Mouse (Mus musculus) retina, embryonic 14.5 days (tissue): Measurements from ENCODE around the gene Gm49510.

ENCODE experiments used
- DNase-seq: peaks from one replicate; pipeline ENCODE4 v3.0.0-alpha.2; 2015; ENCODE audit warnings: low spot score

Gene Gm49510

DNA sequence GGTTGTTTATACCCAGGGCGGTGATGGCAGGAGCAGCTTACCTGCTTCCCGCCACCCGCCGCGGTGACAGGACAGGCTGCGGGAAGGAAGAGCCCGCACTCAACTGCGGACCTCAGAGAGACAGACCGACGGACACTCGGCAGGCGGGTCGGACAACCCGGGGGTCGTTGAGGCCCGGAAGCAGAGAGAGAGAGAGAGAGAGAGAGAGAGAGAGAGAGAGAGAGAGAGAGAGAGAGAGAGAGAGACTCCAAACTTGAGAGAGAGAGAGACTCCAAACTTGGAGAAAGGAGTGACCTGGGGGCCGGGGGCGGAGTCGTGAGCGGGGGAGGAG lies at the start of gene Gm49510:
TSS of gene Gm49510 (plus strand) at position 259 of the 331 bp plus-strand sequence.
- no peak for DNase-seq

DNA sequence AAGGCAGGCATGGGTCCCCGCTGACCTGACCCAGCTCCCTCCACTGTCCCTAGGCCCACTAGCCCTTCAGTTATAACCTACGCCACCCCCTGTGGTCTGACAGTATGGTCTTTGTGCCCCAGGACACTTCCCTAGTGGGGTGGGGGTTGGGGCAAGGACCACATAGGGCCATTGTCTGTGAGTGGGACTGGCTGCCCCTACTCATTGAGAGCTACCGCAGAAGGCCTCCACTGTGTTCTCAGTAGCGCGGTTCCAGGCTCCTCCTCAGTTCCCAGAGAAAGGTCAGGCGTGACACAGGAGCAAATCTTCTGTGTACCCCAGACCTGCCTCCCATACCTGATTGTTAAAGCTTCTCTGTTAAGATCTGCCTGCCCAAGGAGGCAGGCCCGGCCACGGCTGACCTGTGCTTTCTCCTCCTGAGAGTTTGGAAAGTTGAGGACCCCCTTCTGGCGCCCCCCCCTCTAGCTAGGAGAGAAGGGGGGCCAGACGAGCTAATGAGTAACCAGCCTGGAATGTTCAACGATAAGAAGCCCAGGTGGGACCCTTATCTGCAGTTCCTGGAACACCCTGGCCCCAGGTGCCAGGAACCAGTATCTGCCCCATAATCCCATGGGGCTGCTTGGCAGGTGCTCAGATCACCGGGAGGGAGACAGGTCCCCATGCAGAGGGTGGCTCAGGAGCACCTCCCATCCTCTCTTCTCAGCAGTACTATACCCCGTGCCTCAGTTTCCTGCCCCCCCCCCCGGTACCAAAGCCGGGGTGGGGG lies 49.2 kb upstream of the Gm49510 start:
- DNase-seq, result no peak

DNA sequence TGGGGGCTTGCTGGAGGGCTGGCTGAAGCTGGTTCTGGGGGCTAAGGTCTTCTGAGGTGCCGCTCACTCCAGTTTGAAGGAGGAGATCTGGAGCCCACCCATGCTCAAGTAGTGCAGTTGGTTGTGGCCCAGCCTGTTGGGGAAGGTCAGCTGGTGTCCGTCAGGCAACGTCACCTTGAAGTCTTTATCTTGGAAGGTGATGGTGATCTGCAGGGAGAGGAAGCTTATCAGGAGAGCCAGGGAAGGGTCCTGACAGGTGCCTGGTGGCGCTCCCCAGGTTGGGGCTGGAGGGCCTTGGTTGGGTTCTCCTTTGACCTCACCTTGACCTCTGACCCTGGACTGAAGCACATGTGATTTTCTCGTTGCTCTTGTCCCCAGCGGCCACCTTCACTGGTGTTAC lies 48.5 kb upstream of the Gm49510 start:
- DNase-seq, result no peak

DNA sequence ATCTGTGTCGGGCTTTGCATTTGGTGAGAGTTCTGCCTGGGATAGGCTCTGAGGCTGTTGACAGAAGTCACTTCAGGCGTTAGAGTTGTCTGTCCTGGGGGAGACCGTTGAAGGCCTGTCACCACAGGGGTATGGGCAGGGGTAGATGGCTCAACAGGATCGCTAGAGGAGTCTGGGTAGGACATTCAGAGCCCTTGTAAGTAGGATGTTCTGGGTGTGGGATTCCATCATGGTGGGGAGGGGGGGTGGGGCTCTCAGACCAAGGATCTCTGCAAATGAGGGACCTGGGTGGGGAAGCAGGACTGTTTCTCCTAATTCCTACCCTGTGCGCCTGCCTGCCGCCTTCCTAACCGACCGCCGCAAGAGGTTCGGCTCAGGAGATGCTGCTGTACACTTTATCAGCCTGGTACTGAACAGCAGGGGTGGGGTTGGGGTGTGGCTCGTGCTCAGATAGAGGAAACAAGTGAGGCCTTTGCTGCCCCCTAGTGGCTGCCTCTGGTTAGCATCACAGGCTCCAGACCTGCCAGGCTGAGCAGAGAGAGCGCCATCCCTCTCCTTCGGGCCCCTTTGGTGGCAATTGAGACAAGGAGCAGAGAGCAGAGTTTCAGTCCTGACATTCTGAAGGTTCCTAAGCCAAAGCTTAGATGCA lies 47.8 kb upstream of the Gm49510 start:
- DNase-seq, result peak; percentile 97

DNA sequence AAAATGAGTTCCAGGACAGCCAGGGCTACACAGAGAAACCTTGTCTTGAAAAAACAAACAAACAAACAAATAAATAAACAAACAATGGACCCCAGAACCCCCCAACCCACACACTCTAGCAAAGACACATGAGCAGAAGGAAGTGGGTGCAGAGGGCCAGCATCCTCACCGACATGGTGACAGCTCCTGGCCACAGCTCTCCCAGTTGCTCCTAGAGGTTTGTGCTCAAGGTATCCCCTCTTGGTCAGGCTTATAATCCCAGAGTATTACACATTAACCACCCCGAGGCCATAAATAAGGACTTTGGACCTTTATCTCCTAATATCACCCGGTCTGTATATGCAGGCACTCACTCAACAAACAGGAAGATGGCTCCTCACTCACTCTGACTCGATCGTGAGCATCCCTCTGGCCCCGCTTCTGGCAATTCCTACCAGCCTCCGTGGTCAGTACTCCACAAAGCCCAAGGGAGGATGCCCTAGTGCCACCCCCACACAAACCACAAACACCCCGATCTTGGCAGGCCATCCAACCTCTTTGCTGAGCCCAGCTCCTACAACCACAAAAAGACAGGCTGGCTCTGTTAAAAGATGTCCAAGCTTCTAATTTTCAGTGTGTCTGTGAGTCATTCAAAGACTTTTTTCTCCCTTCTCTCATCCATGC lies 44.0 kb upstream of the Gm49510 start, which contains the start of gene Lgals2:
TSS of gene Lgals2 (minus strand) at position 227 of the 663 bp plus-strand sequence.
- no peak for DNase-seq

DNA sequence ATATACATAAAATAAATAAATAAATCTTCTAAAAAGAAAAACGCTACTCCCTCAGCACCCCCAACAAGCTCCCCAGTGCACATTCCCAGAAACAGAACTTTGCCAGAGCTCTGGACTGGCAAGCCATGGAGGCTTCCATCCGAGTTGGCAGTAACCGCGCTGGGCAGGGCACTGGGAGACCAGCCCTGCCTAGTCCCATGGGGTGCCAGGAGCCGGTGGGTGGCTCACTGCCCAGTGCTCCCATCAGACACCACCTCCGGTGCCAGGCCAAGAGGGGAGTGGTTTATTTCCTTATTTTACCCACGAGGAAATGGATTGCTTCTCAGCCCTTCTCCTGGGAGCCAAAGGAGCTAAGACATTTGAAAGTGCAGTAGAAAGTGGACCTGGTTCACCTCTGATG lies 42.5 kb upstream of the Gm49510 start:
- no peak for DNase-seq

DNA sequence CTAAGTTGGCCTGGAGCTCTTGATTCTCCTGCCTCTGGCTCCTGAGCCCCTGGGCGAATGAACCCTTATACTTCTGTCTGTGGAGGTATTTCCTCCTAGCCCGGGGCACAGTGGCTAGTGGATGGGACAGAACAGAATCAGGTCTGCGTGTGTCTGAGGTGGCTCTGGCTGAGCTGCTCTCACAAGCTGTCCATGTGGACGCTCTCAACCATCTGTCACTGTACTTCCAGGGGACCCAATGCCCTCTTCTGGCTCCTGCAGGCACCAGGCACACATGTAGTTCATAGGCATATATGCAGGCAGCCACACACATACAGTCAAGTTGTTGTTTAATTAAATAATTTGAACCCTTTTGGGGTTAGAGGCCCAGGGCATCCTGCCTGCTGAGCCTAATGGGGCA lies 40.2 kb upstream of the Gm49510 start:
- DNase-seq, result no peak

DNA sequence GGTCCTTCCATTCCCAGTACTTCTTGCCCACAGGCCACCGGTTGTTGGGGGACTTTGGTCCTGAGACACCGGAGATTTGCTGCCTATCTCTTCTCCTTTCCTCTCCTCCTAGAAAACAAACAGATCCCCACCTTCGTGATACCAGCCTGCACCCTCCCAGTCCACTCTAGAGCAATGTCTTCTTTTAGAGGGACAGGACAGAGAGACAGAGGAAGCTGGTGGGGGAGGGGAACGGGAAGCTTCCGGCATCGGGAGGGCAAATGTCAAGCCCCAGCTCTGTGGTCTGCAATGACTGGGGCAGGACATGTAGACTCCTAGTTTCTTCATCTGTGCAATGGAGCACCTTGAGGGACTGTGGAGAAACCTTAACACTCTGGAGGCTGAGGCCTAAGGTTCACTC lies 39.8 kb upstream of the Gm49510 start:
- no peak for DNase-seq

DNA sequence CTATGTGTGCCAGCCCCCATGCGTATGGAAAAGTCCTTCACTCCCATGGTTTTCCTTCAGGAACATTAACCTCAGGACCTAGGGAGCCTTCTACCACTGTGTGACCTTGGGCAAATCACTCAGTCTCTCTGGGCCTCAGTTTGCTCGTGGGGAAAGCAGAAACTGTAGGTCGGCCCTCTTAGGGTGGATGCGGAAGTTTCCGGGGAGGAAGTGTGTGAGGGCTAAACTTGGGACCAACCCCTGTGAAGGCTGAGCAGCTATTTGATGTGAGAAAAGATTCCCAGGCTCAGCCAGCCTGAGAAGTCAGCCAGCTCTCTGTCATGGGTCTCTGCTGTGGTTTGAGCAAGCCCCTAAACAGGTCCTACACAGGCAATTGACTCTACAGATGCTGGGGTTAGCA lies 37.2 kb upstream of the Gm49510 start:
- DNase-seq, result no peak

DNA sequence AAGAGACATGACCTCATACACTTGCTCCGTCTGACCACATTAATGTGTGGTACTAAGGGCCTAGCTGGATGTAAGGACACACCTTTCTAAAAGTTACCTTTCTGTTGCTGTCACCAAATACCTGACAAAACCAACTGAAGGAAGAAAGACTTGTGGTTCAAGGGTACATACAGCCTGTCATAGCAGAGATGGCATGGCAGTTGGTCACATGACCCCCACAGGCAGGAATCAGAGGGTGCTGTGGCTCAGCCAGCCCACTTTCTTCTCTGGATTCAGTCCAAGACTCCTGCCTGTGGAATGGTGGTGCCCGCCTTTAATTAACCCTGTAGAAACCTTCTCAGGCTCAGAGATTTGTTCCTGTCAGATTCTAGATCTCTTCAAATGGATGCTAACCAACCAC lies 36.3 kb upstream of the Gm49510 start:
- DNase-seq, result no peak

DNA sequence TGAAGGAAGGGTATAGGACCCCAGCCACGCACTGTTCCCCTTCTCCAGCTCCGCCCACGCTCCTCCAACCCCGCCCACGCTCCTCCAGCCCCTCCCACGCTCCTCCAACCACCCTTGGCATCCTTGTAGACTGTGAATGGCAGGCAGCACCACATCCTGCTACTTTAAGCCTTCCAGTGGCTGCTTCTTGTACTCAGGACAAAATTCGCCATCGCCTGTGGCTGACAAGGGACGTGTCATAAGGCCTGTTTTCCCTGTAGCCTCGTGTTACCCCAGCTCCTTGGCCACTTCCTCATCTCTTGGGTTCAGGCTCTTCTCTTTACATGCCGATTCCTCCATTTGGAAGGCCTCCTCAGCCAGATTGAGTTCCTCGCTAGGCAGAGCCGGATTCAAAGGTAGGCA lies 35.6 kb upstream of the Gm49510 start:
- DNase-seq, result no peak

DNA sequence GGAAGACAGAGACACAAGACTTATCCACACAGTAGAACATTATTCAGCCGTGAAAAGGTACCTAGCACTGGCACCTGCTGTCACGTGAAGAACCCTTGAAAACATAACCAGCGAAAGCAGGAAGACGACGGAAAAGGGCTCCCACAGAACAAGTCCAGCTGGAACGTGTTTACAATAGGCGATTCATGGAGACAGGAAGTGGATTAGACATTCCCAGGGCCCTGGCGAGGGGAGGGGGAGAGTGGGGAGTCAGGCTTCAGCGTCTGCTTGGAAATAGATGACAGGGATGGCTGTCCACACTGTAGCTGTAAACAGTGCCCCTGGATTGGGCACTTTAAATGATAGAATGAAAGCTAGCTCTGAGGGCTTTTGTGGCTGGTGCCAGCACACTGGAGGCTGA lies 31.1 kb upstream of the Gm49510 start:
- DNase-seq, result peak; percentile 33

DNA sequence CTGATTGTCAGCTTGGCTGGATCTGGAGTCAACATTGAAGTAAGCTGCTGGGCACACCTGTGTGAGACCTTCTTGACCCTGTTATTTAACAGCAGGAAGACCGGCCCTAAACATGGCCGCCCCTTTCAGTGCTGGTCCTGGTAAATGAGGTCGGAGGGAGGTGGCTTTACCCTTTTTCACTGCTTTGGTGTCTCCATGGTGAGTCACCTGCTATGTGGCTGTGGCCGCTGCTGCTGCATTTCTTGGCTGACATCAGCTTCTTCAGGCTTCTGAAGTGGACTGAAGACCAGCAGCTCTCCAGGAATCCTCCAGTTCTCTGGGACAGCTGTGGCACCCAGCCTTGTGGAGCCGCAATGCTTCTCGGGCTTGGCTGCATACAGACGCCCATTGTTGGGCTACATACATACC lies 30.6 kb upstream of the Gm49510 start:
- DNase-seq, result no peak

DNA sequence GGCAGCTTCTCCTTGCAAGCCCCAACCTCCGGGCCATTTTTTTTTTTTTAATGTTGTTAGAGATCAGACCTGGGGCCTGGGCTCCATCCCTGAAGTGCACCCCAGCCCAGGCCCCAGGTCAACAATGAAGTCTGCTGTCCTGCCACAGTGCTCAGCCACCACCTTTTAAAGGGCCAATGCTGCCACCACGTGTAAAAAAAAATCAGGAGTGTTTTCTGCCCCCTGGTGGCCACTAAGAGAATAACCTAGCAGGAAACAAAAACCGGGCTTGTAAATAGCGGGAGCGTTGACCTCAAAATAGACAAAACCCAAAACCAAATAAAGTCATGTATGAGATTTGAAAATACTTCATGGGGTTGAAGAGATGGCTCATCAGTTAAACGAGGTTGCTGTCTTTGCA lies 29.7 kb upstream of the Gm49510 start:
- peak; percentile 86 for DNase-seq

DNA sequence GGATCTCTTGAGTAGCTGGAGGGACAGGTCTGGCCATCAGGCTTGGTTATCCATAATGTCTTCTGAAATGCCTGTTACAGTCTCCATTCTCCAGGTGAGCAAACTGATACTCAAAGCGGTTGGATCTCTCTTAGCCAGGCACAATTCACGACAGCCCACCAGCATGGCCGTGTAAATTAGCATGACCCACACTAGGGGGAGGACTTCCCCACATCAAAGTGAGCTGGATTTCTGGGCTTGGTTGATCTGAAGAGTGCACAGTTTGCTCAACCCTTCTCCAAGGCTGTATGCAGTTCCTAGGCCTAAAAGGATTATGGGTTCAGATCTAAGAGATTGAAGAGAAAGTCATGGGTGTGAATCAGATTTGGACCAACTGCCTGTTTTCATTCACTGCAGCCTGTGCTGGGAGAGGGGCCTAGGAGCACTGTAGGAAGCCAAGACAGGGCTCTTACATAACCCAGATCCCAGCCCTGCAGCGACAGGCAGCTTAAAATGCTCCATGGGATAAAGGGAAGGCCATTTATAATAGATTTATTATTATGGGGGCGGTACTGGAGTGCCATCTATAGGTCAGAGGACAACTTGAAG lies 27.4 kb upstream of the Gm49510 start:
- DNase-seq, result no peak

DNA sequence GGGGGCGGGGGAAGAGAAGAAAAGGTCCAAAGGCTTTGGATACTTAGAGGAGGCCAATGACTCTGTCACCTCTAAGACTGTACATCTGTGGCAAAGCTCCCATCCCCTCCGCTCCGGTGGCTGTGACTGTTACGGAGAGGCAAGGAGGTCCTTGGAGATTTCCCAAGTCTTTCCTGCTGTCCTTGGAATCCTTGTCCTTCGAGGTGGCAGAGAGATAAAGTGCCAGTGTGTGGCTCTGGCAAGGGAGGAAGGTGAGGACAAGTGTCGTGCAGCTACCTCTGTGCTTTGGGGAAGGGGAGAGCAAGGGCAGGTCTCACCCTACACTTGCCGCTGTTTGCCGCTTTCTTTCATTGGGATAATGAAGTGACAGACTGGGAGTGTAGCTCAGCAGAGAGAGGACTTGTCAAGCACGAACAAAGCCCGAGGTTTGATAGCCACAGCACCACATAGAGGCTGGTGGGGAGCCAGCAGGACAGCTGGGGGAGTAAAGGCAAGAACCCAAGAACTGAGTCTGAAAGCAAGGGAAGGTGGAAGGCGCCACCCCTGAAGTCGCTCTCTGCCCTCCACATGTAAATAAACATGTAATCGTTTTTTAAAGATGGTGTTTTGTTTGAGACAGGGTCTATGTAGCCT lies 25.5 kb upstream of the Gm49510 start:
- no peak for DNase-seq

DNA sequence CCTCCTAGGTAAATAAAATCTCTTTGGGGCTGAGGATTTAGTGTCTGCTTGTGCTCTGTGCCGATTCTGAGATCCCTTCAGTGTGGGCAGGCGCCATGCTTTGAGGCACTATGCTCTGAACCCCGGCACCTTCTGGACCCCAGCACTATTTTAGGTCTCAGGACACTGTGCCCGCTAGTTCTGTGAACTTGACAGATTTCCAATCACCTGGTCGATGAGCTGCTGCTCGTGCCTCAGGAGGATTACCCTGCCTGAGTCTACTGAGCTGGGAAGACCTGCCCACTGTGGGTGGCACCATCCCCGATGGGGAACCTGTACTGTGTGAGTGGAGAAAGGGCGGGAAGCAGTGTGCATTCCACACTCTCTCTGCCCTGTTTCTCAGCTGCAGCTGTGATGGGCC lies 24.5 kb upstream of the Gm49510 start:
- DNase-seq, result no peak

DNA sequence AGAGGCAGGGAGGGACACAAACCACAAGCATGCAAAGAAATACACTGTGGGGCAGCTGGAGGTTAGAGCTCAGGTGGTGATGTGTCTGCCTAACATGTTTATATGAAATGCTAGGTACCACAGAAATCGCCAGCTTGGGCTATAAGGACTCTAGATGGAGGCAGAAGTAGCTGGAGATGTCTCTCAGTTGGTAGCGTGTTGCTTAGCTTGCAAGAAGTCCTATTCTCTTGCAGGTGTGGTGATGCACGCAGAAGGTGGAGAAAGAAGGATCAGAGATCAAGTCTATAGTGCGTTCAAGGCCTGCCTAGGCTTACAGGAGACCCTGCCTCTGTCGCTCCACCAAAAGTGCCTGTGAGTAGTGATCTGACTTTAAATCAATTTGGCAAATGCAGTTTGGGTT lies 23.9 kb upstream of the Gm49510 start:
- no peak for DNase-seq

DNA sequence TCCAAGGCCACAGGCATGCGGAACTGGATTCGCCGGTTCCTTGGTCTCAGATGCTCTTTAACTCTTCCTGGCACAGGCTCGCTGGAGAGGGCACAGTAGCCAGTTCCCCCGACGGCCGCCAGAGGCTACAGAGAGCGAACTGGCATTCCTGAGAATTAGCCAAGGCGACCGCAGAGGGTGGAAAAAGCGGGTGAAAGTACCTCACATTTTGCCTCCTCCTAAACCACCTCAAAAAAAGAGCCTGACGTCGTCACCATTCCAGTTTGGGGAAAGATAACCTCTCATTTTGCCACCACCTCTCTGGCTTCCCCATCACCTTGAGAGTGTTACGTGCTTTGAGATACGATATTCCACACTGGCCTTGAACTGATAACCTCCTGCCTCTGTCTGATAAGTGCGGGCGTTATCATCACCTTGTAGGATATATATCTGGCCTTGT lies 23.2 kb upstream of the Gm49510 start:
- peak; percentile 87 for DNase-seq

DNA sequence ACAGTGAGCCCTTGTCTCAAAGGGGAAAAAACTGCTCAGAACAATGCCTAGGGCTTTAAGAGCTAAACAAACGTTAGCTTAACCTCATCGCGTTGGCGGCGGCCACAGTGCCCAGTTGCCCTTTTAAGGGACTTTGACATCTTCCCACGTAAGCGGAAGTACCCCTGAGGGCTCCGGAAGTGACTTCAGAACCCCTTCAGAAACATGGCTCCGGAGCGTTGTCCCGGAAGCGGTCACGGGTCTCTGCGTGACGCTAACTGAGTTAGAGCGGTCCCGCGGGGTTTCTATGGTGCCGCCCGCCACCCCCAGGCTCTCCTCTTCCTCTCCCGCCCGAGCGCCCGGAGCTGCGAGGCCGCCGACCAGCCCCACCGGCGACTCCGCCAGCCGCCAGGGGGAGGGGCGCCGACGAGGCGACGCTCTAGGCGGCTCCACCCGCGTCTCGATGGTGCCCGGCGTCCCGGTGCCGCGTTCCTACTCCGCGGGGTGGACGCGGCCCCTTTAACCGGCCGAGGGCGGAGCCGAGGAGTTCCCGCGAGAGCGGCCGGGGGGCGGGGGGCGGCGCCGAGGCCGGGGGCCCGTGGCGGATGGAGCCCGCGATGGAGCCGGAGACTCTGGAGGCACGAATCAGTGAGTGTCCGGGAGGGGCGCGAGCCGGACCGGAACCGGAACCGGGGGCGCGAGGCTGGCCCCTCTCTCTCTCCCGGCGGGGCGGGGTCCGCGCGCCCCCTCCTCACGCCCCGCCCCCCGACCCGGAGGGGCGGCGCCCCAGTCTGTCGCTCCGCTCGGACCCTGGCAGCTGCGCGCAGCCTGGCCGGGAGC lies 22.3 kb upstream of the Gm49510 start, which contains the start of gene Gga1:
TSS of gene Gga1 (plus strand) at position 200 of the 819 bp plus-strand sequence.
- peak; percentile 98 for DNase-seq

DNA sequence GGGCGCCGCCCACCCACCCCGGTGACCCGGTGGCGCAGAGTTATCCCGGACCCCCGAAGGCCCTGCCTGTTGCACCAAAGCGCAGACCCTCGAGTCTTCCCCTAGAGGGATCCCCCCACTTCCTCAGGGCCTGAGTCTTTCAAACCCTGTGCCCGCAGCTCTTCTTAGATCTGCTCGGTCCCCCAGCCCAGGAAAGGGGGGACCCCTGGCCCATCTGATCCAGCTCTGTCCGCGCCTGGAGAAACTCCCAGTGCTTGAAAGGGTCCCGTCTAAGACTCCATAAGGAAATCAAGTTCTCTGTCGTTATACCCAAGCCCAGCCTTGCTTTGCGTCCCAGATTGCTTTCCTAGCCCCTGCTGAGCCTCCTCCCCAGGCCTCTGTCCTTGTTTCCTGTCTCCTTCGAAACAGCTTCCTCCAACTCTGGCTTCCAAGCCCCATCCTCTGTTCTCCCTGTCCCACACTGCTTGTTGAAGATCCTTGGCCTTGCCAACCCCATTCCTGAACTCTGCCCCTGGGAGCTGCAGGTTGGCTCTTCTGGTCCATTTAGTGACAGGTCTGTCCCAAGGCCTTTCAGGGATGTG lies 21.6 kb upstream of the Gm49510 start:
- no peak for DNase-seq
